Mouse (Mus musculus) induced T-regulatory cell, adult 2 months (primary cell): Measurements from ENCODE around the gene Cdh4.

Source experiments
- DNase-seq: peaks from one replicate; pipeline ENCODE4 v3.0.0-alpha.2; 2012; ENCODE audit warnings: low read depth

The Cdh4 gene

DNA sequence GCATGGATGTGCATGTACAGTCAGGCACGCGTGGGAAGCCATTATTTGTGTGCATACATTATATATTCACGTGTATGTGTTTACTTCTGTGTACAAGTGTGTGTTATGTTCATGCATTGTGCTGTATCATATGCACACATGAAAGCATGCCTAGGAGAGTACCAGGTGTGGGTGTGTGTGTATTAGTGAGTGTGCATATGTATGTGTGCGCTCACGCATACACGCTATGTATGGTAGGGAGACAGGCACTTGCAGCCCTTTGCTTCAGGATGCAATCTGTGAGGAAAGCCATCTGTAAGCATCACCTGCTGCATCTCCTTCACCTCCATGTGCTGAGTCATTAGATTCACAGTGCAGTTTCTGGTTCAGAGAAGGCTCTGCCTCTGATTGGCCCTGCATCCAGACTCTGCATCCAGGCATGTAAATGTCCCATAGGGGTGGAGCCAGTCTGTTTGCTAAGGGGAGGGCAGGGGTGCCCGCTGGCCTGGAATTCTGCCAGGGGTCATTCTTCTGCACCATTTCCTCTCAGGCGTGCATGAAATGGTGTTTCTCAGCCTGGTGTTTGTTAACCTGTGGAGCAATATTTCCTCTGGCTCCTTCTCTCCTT, 25.7 kb downstream of the Cdh4 start:
- DNase-seq, result no peak

DNA sequence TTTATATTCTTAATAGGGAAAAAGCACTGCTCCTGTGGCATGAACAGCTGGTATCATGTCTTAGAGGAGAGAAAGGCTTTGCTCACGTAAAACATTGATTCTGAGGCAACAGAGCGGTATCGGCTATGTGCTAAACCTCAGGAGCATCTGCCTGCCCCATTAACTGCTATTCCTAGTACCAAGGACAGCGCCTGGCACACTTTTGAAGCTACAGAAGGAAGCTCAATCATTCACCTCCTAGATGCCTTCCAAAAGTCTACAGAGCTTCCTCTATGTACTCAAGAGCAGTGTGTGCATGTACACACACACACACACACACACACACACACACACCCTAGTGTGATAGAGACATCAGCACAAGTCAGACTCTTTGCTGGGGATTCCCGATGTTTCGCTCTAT, 34.4 kb downstream of the Cdh4 start:
- no peak for DNase-seq

DNA sequence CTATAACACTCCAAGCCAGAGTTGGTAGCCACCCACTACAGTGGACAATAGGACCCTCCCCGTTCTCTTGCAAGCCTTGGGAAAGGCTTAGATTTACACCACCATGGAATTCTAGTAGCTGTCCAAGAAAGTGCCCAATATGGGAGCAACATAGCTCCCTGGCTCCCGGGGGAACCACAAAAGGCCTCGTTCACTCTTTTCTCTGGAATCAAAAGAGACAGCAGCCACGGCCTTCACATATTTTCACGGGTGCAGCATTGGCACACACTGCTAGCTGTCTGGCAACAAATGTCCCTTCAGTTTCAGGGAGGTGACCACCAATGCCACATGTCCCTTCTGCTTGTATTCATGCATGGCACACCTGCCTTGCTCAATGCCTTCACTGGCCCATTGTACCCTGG, 38.6 kb downstream of the Cdh4 start:
- no peak for DNase-seq

DNA sequence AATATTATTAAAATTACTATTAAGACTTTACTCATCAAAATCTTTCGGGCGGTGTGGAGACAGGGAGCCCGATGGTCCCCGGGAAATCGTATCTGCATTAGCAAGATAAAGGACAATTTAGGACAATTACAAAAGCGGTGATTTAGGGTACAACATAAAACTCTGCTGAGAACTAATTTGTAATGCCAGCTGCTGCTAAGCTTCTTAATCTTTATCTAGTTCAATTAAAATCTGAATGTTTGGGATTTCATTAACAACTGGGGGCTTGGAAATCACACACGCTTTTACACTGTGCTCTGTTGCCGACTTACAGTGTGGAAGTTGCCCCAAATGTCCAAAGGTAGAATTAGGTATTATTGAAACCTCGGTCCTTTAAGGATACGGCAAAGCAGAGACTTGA, 39.1 kb downstream of the Cdh4 start:
- DNase-seq, result no peak

DNA sequence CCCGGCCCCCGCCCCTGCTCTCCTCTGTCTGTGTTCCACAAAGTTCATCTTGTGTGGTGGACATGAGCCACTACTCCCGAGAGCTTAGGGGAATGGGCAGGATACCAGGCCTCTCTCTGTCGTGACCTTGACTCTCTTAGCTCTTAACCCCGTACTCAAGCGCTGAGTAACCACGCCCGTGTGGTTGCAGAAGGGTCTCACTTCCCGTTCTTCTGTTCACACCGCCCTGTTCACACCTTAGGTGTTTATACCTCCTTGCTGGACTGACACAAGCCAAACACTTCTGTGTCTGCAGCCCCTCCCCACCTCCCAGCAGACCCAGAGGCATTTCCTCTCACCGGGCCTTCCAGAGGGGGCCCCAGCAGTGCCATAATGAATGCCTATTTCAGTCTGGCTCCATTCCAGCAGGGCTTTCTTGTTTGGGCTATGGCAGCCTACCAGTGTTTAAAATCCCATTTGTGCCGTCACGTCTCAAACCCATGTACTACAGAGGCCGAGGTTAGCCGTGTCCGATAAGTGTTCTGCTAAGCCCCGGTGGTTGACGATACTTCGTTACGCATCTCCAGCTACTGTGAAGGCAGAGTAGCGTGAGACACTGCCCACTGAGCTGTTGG, 46.4 kb downstream of the Cdh4 start:
- no peak for DNase-seq

DNA sequence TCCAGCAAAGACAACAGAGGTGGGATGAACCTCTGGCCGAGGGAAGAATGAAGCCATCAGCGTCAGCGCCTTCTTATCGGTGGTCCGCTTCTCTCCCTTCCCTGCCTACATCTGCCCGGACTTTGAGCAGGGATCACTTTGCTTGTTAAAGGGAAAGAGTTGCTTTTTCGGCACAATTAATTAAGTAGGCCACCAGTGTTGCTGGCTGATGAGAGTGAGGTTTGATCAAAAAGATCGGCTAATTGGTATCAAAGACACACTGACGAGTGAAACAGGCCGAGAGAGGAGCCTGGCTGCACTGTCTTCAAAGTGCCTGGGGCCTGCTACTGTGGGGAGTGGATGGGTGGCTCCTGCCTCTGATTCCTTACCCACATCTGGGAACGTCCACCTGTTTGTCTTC, 49.7 kb downstream of the Cdh4 start:
- DNase-seq, result no peak

DNA sequence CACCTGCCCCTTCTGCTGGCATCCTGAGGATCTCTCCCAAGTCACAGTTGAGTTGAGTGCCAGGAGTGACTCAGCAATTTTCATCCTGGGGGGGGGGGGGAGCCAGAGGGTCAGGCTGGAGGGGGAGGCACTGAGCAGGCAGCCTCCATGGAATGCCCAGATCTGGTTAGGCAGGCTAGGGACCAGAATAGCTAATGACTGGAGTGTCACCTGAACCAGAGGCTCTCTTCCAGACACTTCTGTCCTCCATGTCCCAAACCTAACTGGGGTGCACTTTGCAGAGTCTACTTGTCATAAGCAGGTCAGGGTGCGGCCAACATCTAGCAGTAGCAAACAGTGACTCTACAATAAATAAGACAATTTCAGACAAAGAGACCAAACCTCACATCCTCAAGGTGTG, 52.0 kb downstream of the Cdh4 start:
- no peak for DNase-seq

DNA sequence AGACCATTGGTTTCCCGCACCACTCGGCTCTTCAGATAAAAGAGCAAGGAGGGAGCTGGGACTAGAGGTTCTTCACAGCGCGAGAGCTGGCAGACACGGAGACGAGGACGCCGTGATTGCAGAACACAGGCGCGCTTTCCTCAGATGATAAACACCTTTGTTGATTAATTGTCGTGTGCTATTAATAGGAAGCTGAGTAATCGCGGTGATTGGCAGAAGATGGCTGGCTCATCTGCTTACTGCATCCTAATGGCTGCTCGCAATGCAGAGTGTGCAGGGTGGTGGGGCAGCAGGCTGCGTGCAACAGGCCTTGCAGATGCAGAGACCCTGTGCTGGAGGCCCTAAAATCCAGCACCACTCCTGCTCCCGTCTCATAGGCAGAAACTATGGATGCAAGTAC, 68.2 kb downstream of the Cdh4 start:
- no peak for DNase-seq

DNA sequence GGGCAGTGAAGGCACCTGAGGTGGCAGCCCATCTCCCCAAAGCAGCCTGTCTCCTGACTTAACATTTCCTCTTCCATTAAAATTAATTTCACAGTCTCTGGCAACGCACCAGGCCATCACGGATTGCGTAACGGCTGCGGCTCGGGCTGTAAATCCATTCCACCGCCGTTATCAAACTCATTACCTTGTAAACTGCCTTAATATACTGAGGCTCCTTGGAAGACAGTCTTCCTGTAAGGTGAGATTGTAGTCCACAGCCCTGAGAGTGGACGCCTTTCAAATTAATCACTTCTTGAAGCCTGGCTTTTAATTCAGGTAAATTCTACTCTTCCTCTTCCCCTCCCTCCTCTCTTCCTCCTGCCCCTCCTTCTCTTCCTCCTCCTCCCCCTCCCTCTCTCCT, 74.3 kb downstream of the Cdh4 start:
- DNase-seq, result no peak

DNA sequence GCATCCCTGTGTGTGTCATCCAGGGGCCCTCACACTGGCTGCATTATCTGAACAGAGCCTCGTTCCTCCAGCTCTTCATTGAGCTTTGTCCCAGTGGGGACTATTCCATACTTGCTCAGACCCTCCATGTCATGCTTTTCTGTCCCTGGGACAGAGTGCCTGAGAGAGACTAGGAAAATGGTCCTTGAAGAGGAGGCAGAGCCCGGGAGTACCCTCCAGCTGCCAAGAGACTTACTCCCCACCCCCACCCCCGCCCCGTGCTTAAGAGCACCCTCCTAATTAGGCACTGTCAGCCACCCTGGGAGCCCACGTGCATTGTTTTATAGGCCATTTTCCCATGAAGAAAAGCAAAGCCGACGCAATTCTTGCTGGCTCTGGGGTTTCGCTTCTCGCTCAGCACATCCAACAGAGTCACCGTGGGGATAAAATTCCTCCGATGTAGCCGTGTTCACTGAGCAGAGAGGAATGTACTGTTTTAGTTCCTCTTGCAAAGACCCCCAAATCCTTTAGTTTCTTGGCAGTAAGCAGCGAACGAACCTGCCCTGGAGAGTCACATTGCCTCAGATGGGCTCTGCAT, 76.3 kb downstream of the Cdh4 start:
- DNase-seq, result no peak

DNA sequence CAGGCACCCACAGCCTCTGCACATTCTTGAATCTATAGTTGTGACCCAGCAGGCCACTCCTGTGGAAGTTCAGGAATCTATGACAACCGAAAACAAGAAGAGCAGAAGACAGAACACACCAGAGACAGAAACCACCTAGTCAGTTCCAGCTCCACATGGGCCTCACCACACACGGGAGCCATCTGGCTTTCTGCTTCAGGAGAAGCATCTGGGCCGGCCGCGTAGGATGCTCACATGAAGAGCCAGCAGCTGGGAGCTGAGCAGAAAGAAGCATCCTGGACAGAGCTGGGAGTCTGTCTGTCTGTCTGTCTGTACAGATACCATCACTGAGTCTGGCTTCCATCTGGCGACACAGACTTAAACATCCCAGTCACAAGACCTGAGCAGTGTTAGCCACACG, 76.9 kb downstream of the Cdh4 start:
- DNase-seq, result no peak

DNA sequence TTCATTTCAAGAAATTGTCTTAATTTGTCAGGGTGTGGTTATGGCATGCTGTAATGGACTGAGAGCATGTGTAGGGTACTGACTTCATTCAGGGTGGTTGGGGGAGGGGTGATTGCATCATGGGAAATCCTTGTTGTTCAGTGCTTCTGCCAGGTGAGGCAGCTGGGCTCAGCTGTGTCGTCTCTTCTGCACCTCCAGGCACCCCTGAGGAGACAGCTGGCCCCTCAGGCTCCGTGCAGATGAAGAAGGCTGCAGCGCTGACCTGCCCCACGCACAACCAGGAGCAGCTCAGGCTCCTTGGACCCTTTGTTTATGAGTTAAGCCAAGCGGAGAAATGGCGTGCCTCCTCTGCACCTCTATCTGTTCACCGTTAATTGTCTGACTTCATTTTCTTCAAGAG, 77.7 kb downstream of the Cdh4 start:
- no peak for DNase-seq

DNA sequence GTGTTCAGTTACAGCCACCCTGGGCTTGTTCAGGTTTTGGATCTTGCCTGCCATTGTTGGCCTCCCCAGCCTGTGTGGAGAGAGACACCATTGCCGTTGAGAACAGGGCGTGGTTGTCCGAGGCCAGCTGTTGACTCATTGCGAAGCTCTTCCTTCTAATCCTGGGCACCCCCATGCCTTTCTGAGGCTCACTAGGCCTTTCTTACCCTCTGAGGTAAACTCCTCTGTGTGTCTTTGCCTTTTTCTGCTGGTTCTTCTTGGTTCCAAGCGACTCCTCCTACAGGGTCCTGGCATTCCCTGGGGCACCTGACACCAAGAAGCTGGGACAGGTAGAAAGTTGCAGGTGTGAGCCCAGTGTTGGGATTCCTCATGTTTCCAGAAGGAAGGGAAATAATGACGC, 78.7 kb downstream of the Cdh4 start:
- no peak for DNase-seq

DNA sequence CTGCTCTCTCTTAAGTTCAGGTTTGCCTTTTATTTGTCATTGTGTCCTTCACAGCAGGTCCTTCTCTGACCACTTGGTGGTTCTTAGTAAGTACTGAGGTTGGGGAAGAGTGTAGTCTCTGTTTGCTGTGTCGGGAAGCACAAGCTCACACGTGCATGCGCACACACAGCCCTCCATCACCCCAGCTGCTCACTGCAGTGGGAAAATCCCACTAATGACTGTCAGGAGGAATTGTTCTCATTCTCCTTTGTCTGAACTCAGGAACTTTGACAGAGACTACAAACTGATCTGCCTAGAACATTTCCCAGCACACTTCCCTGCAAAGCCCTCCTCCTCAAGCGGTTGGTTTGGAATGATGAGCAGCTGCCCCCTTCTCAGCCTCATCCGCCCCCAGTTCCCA, 79.2 kb downstream of the Cdh4 start:
- DNase-seq, result no peak

DNA sequence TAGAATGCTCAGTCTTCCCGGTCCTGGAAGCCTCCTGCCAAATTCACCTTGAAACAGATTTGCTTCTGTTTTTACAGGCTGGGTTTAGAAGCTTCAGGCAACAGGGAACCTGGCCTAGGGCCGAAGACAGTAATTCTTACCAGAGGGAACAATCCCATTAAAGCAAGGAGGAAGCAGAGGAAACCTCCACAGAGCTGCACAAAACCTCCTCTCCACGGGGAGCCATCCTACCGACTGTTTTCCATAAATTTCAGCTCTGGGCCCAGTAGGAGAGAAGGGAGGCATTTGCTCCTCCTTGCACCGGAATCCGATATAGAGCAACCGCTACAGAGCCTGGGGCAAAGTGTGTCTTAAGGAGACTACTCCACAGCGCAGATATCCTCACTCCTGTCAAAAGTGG, 79.9 kb downstream of the Cdh4 start:
- no peak for DNase-seq

DNA sequence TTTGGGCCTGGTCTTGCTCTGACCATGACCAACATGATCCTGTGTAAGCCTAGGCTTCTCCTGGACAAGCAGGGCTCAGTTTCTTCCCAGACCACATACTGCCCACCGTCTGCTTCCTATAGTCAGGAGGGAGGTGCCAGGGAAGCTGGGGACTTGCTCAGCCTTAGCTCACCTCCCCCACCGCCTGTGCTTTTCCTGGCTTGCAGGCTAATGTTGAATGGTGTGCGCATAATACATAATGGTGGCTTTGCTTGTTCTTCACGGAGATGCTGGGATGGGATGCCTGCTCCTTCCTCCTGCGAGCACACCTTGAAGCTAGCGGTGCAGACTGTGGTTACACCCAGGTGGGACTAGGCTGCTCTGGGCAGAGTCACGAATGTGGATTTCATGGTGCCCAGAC, 84.7 kb downstream of the Cdh4 start:
- no peak for DNase-seq

DNA sequence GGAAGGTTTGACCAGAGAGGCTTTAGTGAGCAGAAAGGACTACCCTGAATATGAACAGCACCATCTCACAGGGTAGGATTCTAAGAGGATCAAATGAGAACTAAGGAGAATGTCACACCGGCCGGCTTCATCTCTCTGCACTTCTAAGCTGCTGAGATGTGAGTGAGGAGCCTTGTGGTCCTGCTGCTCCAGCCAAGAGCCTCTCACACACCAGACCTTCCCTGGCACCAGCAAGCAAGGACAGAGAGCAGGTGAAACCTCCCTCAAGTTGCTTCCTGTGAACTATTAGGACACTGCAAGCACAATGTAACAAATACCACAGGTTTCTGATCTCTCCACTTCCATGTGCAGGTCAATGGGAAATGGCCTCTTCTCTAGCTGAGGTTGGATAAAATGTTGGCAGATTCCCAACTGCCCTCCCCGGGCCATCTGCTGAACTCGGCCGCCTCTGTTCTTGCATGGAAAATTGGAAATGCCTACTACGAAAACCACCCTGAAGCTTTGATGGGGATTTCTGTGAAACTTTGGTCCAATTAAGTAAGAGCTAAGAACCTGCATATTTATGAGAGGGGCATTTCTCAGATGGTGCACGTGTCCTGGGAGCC, 88.3 kb downstream of the Cdh4 start:
- DNase-seq, result no peak

DNA sequence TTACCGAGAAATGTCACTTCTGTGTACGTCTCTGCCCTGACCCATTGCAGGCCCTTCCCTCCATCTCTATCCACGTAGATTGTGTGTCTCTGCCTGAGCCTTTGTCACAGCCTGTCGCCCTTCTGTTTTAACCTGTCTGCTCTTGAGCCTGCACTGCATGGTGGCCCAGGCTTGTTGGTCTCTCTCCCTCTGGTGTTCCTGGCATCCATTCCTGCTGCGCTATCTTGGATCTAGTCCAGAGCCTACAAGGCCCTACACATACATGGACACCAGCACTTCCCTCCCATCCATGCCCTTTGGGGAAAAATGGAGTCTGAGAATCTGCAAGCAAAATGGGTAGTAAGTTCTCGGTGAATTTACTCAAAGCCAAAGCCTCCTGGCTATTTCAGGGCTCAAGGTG, 91.0 kb downstream of the Cdh4 start:
- DNase-seq, result no peak

DNA sequence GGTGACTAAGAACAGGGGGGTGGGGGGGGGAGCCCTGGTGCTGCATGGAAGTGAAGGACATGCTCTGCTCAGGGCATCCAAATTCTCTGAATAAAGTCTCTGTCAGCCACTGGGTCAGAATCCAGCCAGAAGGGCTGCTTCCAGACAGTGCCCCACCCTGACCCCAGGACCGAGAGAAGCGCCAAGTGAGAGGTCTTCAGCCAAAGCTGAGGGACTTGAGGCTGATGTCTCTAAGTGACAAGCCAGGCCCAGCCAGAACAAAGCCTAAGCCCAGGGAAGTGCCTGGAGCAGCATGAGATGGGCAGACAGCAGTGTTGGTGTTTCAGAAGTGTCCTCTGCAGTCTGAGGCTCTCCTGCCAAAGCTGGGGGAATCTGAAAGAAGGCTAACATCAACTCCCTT, 91.7 kb downstream of the Cdh4 start:
- no peak for DNase-seq

DNA sequence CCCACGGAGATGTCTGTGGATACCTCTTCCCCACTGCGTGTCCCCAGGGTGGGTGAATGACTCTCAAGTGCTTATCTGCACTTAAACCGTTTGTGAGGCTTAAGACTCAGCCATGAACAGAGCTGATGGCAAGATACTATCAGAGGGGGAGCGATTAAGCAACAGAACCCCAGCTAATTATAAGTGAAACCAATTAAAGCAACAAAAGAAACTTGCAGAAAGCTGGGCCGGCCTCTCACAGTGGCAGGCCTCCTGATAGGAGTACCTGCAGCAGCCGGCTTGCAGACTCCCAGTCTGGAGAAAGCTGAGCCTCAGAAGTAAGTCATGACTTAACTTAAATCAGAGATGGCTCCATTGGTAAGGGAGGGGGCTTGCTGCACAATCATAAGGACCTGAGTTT, 93.0 kb downstream of the Cdh4 start:
- DNase-seq, result no peak

DNA sequence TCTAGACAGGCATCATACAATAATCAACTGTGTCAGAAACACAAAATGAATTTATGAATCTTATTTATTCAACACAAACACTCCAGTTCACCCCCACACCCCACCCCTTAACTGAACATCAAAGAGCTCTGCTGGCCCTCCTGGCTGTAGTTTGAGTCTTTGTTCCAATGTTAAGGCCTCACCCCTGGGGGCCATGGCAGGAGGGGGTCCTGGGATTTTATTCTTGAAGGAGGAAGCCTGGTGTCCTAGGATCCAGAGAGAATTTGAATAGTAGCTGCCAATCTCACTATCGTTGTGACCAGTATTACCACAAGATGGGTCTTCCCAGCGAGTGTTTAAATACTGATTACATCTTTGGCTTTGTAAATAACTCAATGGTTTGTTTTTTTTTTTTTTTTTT, 94.5 kb downstream of the Cdh4 start:
- DNase-seq, result no peak

DNA sequence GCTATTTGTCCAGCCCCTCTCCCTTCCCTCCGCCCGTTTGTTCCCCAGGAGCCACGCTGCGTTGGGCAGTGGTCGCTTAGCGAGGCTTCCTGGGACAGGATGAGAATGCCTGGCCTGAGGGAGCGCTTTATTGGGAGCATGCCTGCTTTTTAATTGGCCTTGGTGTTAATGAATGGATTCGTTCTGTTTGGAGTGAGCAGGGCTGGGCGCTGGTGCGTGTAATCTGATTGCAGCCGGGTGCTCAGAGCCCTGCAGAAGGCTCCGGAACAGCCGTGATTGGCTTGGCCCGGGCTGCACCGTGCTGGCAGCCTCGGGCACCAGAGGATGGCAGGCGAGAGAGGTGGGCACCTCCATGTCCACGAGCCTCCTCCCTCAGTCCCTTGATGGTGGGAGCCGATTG, 95.2 kb downstream of the Cdh4 start:
- no peak for DNase-seq

DNA sequence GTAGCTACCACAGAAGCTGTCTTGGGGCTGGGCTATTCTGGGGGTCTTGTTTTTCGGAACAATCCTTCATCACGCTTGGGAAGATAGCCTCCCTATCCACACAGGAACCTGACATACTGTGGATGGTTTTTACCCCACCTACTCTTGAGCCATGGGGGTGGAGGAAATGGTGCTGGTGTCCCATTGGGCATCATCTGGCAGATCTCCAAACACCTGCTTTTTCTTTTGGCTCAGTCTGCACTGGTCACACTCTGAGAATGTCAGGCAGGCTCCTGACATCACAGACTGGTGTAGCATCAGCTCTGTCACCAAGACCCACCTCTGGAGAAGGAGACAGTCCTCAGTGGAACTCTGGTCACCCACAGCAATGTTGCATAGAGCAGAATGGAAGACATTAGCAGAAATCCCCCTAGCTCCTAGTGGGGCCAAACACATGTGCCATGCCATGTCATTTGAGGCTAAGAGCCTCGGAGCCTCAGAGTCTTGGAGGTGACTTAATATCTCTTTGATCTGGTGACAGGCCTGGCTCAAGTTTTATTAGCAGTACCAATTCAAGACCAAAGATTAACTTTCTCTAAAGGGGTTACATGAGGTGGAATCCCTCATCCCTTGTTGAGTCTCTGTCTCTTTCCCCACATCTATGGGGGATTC, 95.7 kb downstream of the Cdh4 start:
- no peak for DNase-seq
